Mouse (Mus musculus) c-Kit-negative CD71-positive TER-119-positive erythroid progenitor cells, embryonic 14.5 days (primary cell): ENCODE measurements around the gene Camk1g.

Experiments
- DNase-seq: peaks from one replicate; pipeline ENCODE4 v3.0.0-alpha.2; 2013; ENCODE audit warnings: low read depth, low spot score

Gene Camk1g

GRCm38 (mm10) chr1:193373906-193374413 is 3.9 kb upstream of the Camk1g start:
- no peak for DNase-seq

GRCm38 (mm10) chr1:193369091-193369490 is 1.0 kb downstream of the Camk1g start:
- no peak for DNase-seq

- DNase-seq, result no peak
These were observed 2.0 kb downstream of the Camk1g start for GRCm38 (mm10) chr1:193368055-193368454.

- no peak for DNase-seq
These were observed 6.3 kb downstream of the Camk1g start for GRCm38 (mm10) chr1:193363801-193364231.

- DNase-seq, result no peak
These were observed 8.0 kb downstream of the Camk1g start for GRCm38 (mm10) chr1:193362078-193362477.

GRCm38 (mm10) chr1:193361181-193361580 is 8.9 kb downstream of the Camk1g start:
- no peak for DNase-seq

GRCm38 (mm10) chr1:193359199-193359598 is 10.9 kb downstream of the Camk1g start:
- no peak for DNase-seq

- DNase-seq, result no peak
These were observed 18.5 kb downstream of the Camk1g start for GRCm38 (mm10) chr1:193351583-193351982.

- no peak for DNase-seq
These were observed 19.6 kb downstream of the Camk1g start for GRCm38 (mm10) chr1:193350546-193350801.

GRCm38 (mm10) chr1:193349702-193350545 is 20.2 kb downstream of the Camk1g start:
- DNase-seq, result no peak

- DNase-seq, result no peak
These were observed 21.7 kb downstream of the Camk1g start for GRCm38 (mm10) chr1:193348261-193348962.

GRCm38 (mm10) chr1:193346908-193347307 is 23.2 kb downstream of the Camk1g start:
- DNase-seq, result no peak

GRCm38 (mm10) chr1:193344976-193345375 is 25.1 kb downstream of the Camk1g start:
- DNase-seq, result no peak

GRCm38 (mm10) chr1:193343853-193344252 is 26.2 kb downstream of the Camk1g start:
- no peak for DNase-seq

- DNase-seq, result no peak
These were observed 27.7 kb downstream of the Camk1g start for GRCm38 (mm10) chr1:193342198-193342946.

GRCm38 (mm10) chr1:193338363-193338995 is 31.6 kb downstream of the Camk1g start:
- no peak for DNase-seq

- DNase-seq, result no peak
These were observed 32.2 kb downstream of the Camk1g start for GRCm38 (mm10) chr1:193337787-193338310.

GRCm38 (mm10) chr1:193337018-193337321 is 33.1 kb downstream of the Camk1g start:
- DNase-seq, result no peak

GRCm38 (mm10) chr1:193336122-193337017 is 33.7 kb downstream of the Camk1g start:
- no peak for DNase-seq

GRCm38 (mm10) chr1:193334546-193334945 is 35.6 kb downstream of the Camk1g start:
- DNase-seq, result no peak

- no peak for DNase-seq
These were observed 36.3 kb downstream of the Camk1g start for GRCm38 (mm10) chr1:193333776-193334175.
